Mouse (Mus musculus) lung, embryonic 15.5 days (tissue): ENCODE results near the gene Sort1. TPM values are rescaled to one million over a fixed set of nuclear protein-coding genes. Genes with fewer than 3 reads are reported as not detected.

Experiments used
- ATAC-seq: fragments of 200-750 bp; cut with Nextera tagmentation; 2 replicates; pipeline ENCODE4 v1.8.0; 2017; ENCODE audit warnings: moderate number of reproducible peaks, borderline replicate concordance; ENCODE audit not compliant: low FRiP score, low TSS enrichment; ENCODE audit errors: extremely low read depth
- H3K27ac ChIP-seq: fragments of 300-500 bp; sonication (generic); 2 replicates; pipeline ENCODE4 v1.5.1; 2015; ENCODE audit warnings: moderate library complexity, mild to moderate bottlenecking, inconsistent platforms
- H3K27me3 ChIP-seq: fragments of 300-500 bp; sonication (generic); 2 replicates; pipeline ENCODE4 v1.6.1; 2015; ENCODE audit warnings: inconsistent platforms
- H3K36me3 ChIP-seq: fragments of 300-500 bp; sonication (generic); 2 replicates; pipeline ENCODE4 v1.6.1; 2015; ENCODE audit warnings: inconsistent platforms
- H3K4me1 ChIP-seq: fragments of 300-500 bp; sonication (generic); 2 replicates; pipeline ENCODE4 v1.6.1; 2015; ENCODE audit warnings: inconsistent platforms
- H3K4me2 ChIP-seq: fragments of 300-500 bp; sonication (generic); 2 replicates; pipeline ENCODE4 v1.6.1; 2015; ENCODE audit warnings: inconsistent platforms, mild to moderate bottlenecking, moderate library complexity
- H3K4me3 ChIP-seq: fragments of 300-500 bp; sonication (generic); 2 replicates; pipeline ENCODE4 v1.5.1; 2015; ENCODE audit warnings: mild to moderate bottlenecking, inconsistent platforms
- H3K9ac ChIP-seq: fragments of 300-500 bp; sonication (generic); 2 replicates; pipeline ENCODE4 v1.6.1; 2015; ENCODE audit warnings: inconsistent platforms
- H3K9me3 ChIP-seq: fragments of 300-500 bp; sonication (generic); 2 replicates; pipeline ENCODE4 v1.6.1; 2016; ENCODE audit warnings: inconsistent platforms
- WGBS: fragments of 180-500 bp; shearing (Covaris S2); methylation state at CpG from one replicate; pipeline ENCODE4 v1.1.7; 2015; 5-methylcytosine and 5-hydroxymethylcytosine counted together
- polyA plus RNA-seq: library from polyadenylated mRNA; unstranded; fragments of >200 nt; fragmentation: Nextera tagmentation; extraction: Ambion mirVana; gene quantifications from 2 replicates; pipeline ENCODE4 v1.2.1, GENCODE M21; 2015

Gene Sort1
- polyA plus RNA-seq, 1 experiment from 2014 or later, result 28.0 TPM

GRCm38 (mm10) chr3:108318517-108318916, 34.6 kb downstream of the Sort1 start:
- 54% methylated on average over 2 of the region's 2 CpGs for WGBS
- H3K27ac ChIP-seq, result no peak overlapping the region
- H3K4me1 ChIP-seq, result 0 out of 2 replicates have a peak, but pooled peaks cover 9% of the 10 kb centered on the region
- H3K9ac ChIP-seq, result no peak overlapping the region
- H3K36me3 ChIP-seq, result peaks cover 3% of the 10 kb centered on the region; the same call in 1 of the 2 replicates
- H3K4me3 ChIP-seq, result no peak overlapping the region
- no peak for ATAC-seq
- no peak overlapping the region for H3K4me2 ChIP-seq
- no peaks in the 10 kb centered on the region for H3K9me3 ChIP-seq
- no peaks in the 10 kb centered on the region for H3K27me3 ChIP-seq

GRCm38 (mm10) chr3:108321671-108322070, 37.8 kb downstream of the Sort1 start:
- Histone ChIP-seq H3K4me1 (peaks cover 27% of the 10 kb centered on the region), H3K27me3 (no peaks in the 10 kb centered on the region), H3K9me3 (no peaks in the 10 kb centered on the region), H3K4me3 (no peak overlapping the region), H3K27ac (no peak overlapping the region), H3K9ac (no peak overlapping the region), H3K4me2 (no peak overlapping the region), H3K36me3 (peaks cover 5% of the 10 kb centered on the region)
- WGBS, result 70% methylated on average over 4 of the region's 4 CpGs
- ATAC-seq, result no peak

GRCm38 (mm10) chr3:108322136-108322535, 38.3 kb downstream of the Sort1 start:
- Histone ChIP-seq H3K4me3 (no peak overlapping the region), H3K27me3 (no peaks in the 10 kb centered on the region), H3K9me3 (no peaks in the 10 kb centered on the region), H3K27ac (no peak overlapping the region), H3K9ac (no peak overlapping the region), H3K4me2 (no peak overlapping the region), H3K4me1 (peaks cover 30% of the 10 kb centered on the region), H3K36me3 (peaks cover 5% of the 10 kb centered on the region)
- no peak for ATAC-seq
- 64% methylated on average over 4 of the region's 4 CpGs for WGBS

- Histone ChIP-seq H3K27ac (no peak overlapping the region), H3K9me3 (no peaks in the 10 kb centered on the region), H3K9ac (no peak overlapping the region), H3K36me3 (peaks cover 5% of the 10 kb centered on the region), H3K4me3 (no peak overlapping the region), H3K4me1 (peaks cover 39% of the 10 kb centered on the region), H3K4me2 (no peak overlapping the region), H3K27me3 (no peaks in the 10 kb centered on the region)
- ATAC-seq, result no peak
- WGBS, result 89% methylated on average over 3 of the region's 3 CpGs
Measured at GRCm38 (mm10) chr3:108322962-108323361, 39.1 kb downstream of the Sort1 start.

GRCm38 (mm10) chr3:108324837-108325236, 41.0 kb downstream of the Sort1 start:
- WGBS, result 76% methylated on average over 4 of the region's 4 CpGs
- Histone ChIP-seq H3K4me1 (peaks cover 46% of the 10 kb centered on the region), H3K27me3 (no peaks in the 10 kb centered on the region), H3K4me2 (no peak overlapping the region), H3K9me3 (no peaks in the 10 kb centered on the region), H3K27ac (no peak overlapping the region), H3K4me3 (no peak overlapping the region), H3K36me3 (peaks cover 5% of the 10 kb centered on the region), H3K9ac (no peak overlapping the region)
- ATAC-seq, result no peak

- ATAC-seq, result no peak
- no peaks in the 10 kb centered on the region for H3K27me3 ChIP-seq
- H3K36me3 ChIP-seq, result peaks cover 5% of the 10 kb centered on the region
- no peak overlapping the region for H3K4me3 ChIP-seq
- H3K9me3 ChIP-seq, result no peaks in the 10 kb centered on the region
- peaks cover 46% of the 10 kb centered on the region for H3K4me1 ChIP-seq
- H3K4me2 ChIP-seq, result no peak overlapping the region
- WGBS, result 71% methylated on average over 9 of the region's 9 CpGs
- H3K9ac ChIP-seq, result no peak overlapping the region
- H3K27ac ChIP-seq, result no peak overlapping the region
Measured at GRCm38 (mm10) chr3:108325521-108325920, 41.6 kb downstream of the Sort1 start.

- Histone ChIP-seq H3K4me3 (no peak overlapping the region), H3K27ac (peak overlapping the region; percentile 94), H3K4me2 (0 out of 2 replicates have a peak overlapping the region, but pooled peaks have one; percentile 14), H3K4me1 (peaks cover 41% of the 10 kb centered on the region), H3K9me3 (no peaks in the 10 kb centered on the region), H3K9ac (no peak overlapping the region), H3K27me3 (no peaks in the 10 kb centered on the region), H3K36me3 (peaks cover 11% of the 10 kb centered on the region)
- ATAC-seq, result peak; percentile 84; the same call in 1 of the 2 replicates
- 56% methylated on average over 8 of the region's 8 CpGs for WGBS
Measured at GRCm38 (mm10) chr3:108327275-108327674, 43.4 kb downstream of the Sort1 start.

- Histone ChIP-seq H3K9me3 (no peaks in the 10 kb centered on the region), H3K4me1 (peaks cover 41% of the 10 kb centered on the region), H3K4me3 (no peak overlapping the region), H3K4me2 (peak overlapping the region; percentile 30), H3K27ac (peak overlapping the region; percentile 94), H3K36me3 (peaks cover 17% of the 10 kb centered on the region), H3K9ac (no peak overlapping the region), H3K27me3 (no peaks in the 10 kb centered on the region)
- ATAC-seq, result peak; percentile 91
- 26% methylated on average over 3 of the region's 3 CpGs for WGBS
Measured at GRCm38 (mm10) chr3:108327916-108328315, 44.0 kb downstream of the Sort1 start.

- H3K9ac ChIP-seq, result no peak overlapping the region
- 12% methylated on average over 9 of the region's 9 CpGs for whole genome bisulfite sequencing
- peak; percentile 50 for ATAC-seq
- peak overlapping the region; percentile 94 for H3K27ac ChIP-seq
- peaks cover 41% of the 10 kb centered on the region for H3K4me1 ChIP-seq
- no peak overlapping the region for H3K4me3 ChIP-seq
- no peaks in the 10 kb centered on the region for H3K9me3 ChIP-seq
- peaks cover 19% of the 10 kb centered on the region for H3K36me3 ChIP-seq
- no peaks in the 10 kb centered on the region for H3K27me3 ChIP-seq
- H3K4me2 ChIP-seq, result peak overlapping the region; percentile 30
Measured at GRCm38 (mm10) chr3:108328441-108328841, 44.6 kb downstream of the Sort1 start.

GRCm38 (mm10) chr3:108330812-108331211, 46.9 kb downstream of the Sort1 start:
- Histone ChIP-seq H3K4me2 (no peak overlapping the region), H3K27ac (no peak overlapping the region), H3K4me1 (peaks cover 28% of the 10 kb centered on the region), H3K4me3 (no peak overlapping the region), H3K27me3 (no peaks in the 10 kb centered on the region), H3K9me3 (no peaks in the 10 kb centered on the region), H3K36me3 (peaks cover 28% of the 10 kb centered on the region), H3K9ac (no peak overlapping the region)
- WGBS, result 90% methylated on average over 6 of the region's 6 CpGs
- no peak for ATAC-seq

- Histone ChIP-seq H3K27me3 (no peaks in the 10 kb centered on the region), H3K36me3 (peaks cover 69% of the 10 kb centered on the region)
- 93% methylated on average over 5 of the region's 5 CpGs for WGBS
Measured at GRCm38 (mm10) chr3:108336878-108337277, 53.0 kb downstream of the Sort1 start.

GRCm38 (mm10) chr3:108341040-108341439, 57.2 kb downstream of the Sort1 start:
- Histone ChIP-seq H3K4me3 (no peak overlapping the region), H3K4me2 (no peak overlapping the region), H3K9ac (no peak overlapping the region), H3K4me1 (peaks cover 11% of the 10 kb centered on the region), H3K27ac (peak overlapping the region; percentile 41), H3K27me3 (no peaks in the 10 kb centered on the region), H3K36me3 (peaks cover 73% of the 10 kb centered on the region), H3K9me3 (no peaks in the 10 kb centered on the region)
- ATAC-seq, result no peak
- 81% methylated on average over 2 of the region's 2 CpGs for WGBS

More at GRCm38 (mm10) chr3:108336878-108337277, 53.0 kb downstream of the Sort1 start:
- H3K4me3 ChIP-seq, result no peak overlapping the region
- H3K9me3 ChIP-seq, result no peaks in the 10 kb centered on the region
- no peak overlapping the region for H3K9ac ChIP-seq
- H3K4me1 ChIP-seq, result peaks cover 10% of the 10 kb centered on the region
- H3K4me2 ChIP-seq, result no peak overlapping the region
- ATAC-seq, result no peak
- no peak overlapping the region for H3K27ac ChIP-seq

- 48% methylated on average over 7 of the region's 7 CpGs for WGBS
- H3K36me3 ChIP-seq, result peaks cover 78% of the 10 kb centered on the region
- no peaks in the 10 kb centered on the region for H3K27me3 ChIP-seq
- no peak overlapping the region for H3K4me2 ChIP-seq
- peaks cover 11% of the 10 kb centered on the region for H3K4me1 ChIP-seq
- peak overlapping the region; percentile 60 for H3K27ac ChIP-seq
- H3K9ac ChIP-seq, result no peak overlapping the region
- peak; percentile 92 for ATAC-seq
- no peak overlapping the region for H3K4me3 ChIP-seq
- no peaks in the 10 kb centered on the region for H3K9me3 ChIP-seq
Measured at GRCm38 (mm10) chr3:108342185-108342584, 58.3 kb downstream of the Sort1 start.
